Mouse (Mus musculus) lung, adult 18-20 months (tissue): ENCODE measurements around the gene Mfsd8.
A peak's percentile ranks its signal among the peaks of the same experiment; 100 is the strongest.
"Not testable (repeated sequence)": the region's sequence is repeated elsewhere in the genome, so short reads cannot be mapped to it uniquely, and the experiment has no call there.

Source experiments
- DNase-seq, 2 experiments: peaks; one replicate each; pipeline ENCODE4 v3.0.0; 2022; ENCODE audit warnings: mixed read lengths in 2 of 2

Mfsd8 gene

GRCm38 (mm10) chr3:40846473-40846956 is at the start of gene Mfsd8:
Gene Mfsd8 (minus strand): TSS chr3:40846886.
- DNase-seq, result peak; percentile 97 to 98

GRCm38 (mm10) chr3:40894336-40894735 is 47.6 kb upstream of the Mfsd8 start:
- peak in 1 of 2 experiments; percentile 12 for DNase-seq

- peak; percentile 99 for DNase-seq
These were observed 47.2 kb upstream of the Mfsd8 start for GRCm38 (mm10) chr3:40893816-40894258.

- not testable (repeated sequence) for DNase-seq
These were observed 6.5 kb upstream of the Mfsd8 start for GRCm38 (mm10) chr3:40853123-40853738.

GRCm38 (mm10) chr3:40847936-40848335 is 1.2 kb upstream of the Mfsd8 start:
- not testable (repeated sequence) for DNase-seq

GRCm38 (mm10) chr3:40847018-40847417 is 332 bp upstream of the Mfsd8 start:
- peak; percentile 60 to 63 for DNase-seq

GRCm38 (mm10) chr3:40846957-40847017 is 101 bp upstream of the Mfsd8 start, which contains the start of gene Abhd18:
Gene Abhd18 (plus strand): TSS chr3:40846970.
- not testable (repeated sequence) for DNase-seq

GRCm38 (mm10) chr3:40845521-40845920 is 1.2 kb downstream of the Mfsd8 start:
- DNase-seq, result not testable (repeated sequence)

- no peak for DNase-seq
These were observed 33.4 kb downstream of the Mfsd8 start for GRCm38 (mm10) chr3:40813275-40813674.

GRCm38 (mm10) chr3:40809894-40810293 is 36.8 kb downstream of the Mfsd8 start:
- no peak for DNase-seq

GRCm38 (mm10) chr3:40808686-40809085 is 38.0 kb downstream of the Mfsd8 start:
- DNase-seq, result no peak

- DNase-seq, result no peak
These were observed 39.8 kb downstream of the Mfsd8 start for GRCm38 (mm10) chr3:40806871-40807270.

- peak in 1 of 2 experiments; percentile 38 for DNase-seq
These were observed 46.3 kb downstream of the Mfsd8 start for GRCm38 (mm10) chr3:40800373-40800823.

GRCm38 (mm10) chr3:40799530-40800372 is 46.9 kb downstream of the Mfsd8 start, which contains the start of gene Plk4:
Gene Plk4 (plus strand): TSS chr3:40800019.
- peak; percentile 97 to 98 for DNase-seq

GRCm38 (mm10) chr3:40798500-40798899 is 48.2 kb downstream of the Mfsd8 start:
- DNase-seq, result peak; percentile 37 to 41

- DNase-seq, result no peak
These were observed 48.6 kb downstream of the Mfsd8 start for GRCm38 (mm10) chr3:40798054-40798453.

GRCm38 (mm10) chr3:40793783-40794182 is 52.9 kb downstream of the Mfsd8 start:
- no peak for DNase-seq
